Mouse (Mus musculus) lung, adult 2 months (tissue): ENCODE measurements around the gene Acot6.

Experiments used
- CTCF ChIP-seq: fragments of 200-500 bp; IDR thresholded peaks from 2 replicates; pipeline ENCODE4 v1.5.1; 2011; ENCODE audit warnings: mild to moderate bottlenecking, low read length, control low read depth; ENCODE audit not compliant: insufficient read depth
- POLR2A ChIP-seq: fragments of 200-500 bp; IDR thresholded peaks from 2 replicates; pipeline ENCODE4 v1.6.1; 2011; ENCODE audit warnings: low read depth, mild to moderate bottlenecking, control low read depth, low read length, borderline replicate concordance; ENCODE audit errors: extremely low read depth

GRCm38 (mm10) chr12:84154786-84155522 is 54.5 kb downstream of the Acot6 start:
- TF ChIP-seq CTCF (no peak), POLR2A (no peak)
